Mouse (Mus musculus) midbrain, embryonic 16.5 days (tissue): Measurements from ENCODE around the gene Ryr2. TPM values are rescaled to one million over a fixed set of nuclear protein-coding genes. Genes with fewer than 3 reads are reported as not detected.
A peak's percentile ranks its signal among the peaks of the same experiment; 100 is the strongest.

Source experiments
- ATAC-seq: fragments of 200-750 bp; cut with Nextera tagmentation; 2 replicates; pipeline ENCODE4 v1.8.0; 2017; ENCODE audit warnings: moderate TSS enrichment
- H3K27ac ChIP-seq: fragments of 300-500 bp; sonication (generic); 2 replicates; pipeline ENCODE4 v1.5.1; 2014; ENCODE audit warnings: mild to moderate bottlenecking, low read length, mixed read lengths
- H3K27me3 ChIP-seq: fragments of 300-500 bp; sonication (generic); 2 replicates; pipeline ENCODE4 v1.6.1; 2014; ENCODE audit warnings: low read depth, low read length, mixed read lengths; ENCODE audit not compliant: control insufficient read depth, insufficient read depth
- H3K36me3 ChIP-seq: fragments of 300-500 bp; sonication (generic); 2 replicates; pipeline ENCODE4 v1.6.1; 2014; ENCODE audit warnings: mild to moderate bottlenecking, low read length, moderate library complexity, mixed read lengths; ENCODE audit not compliant: control insufficient read depth, insufficient read depth
- H3K4me1 ChIP-seq: fragments of 300-500 bp; sonication (generic); 2 replicates; pipeline ENCODE4 v1.6.1; 2014; ENCODE audit warnings: mild to moderate bottlenecking, low read length, mixed read lengths; ENCODE audit not compliant: control insufficient read depth, insufficient read depth
- H3K4me2 ChIP-seq: fragments of 300-500 bp; sonication (generic); 2 replicates; pipeline ENCODE4 v1.6.1; 2014; ENCODE audit warnings: mild to moderate bottlenecking, low read length, mixed read lengths
- H3K4me3 ChIP-seq: fragments of 300-500 bp; sonication (generic); 2 replicates; pipeline ENCODE4 v1.5.1; 2014; ENCODE audit warnings: low read depth, mild to moderate bottlenecking, low read length, moderate library complexity, mixed read lengths
- H3K9ac ChIP-seq: fragments of 300-500 bp; sonication (generic); 2 replicates; pipeline ENCODE4 v1.6.1; 2014; ENCODE audit warnings: low read depth, low read length, mixed read lengths
- H3K9me3 ChIP-seq: fragments of 300-500 bp; sonication (generic); replicated peaks from 2 replicates; pipeline ENCODE4 v1.6.1; 2014; ENCODE audit warnings: mild to moderate bottlenecking, low read length, mixed read lengths; ENCODE audit not compliant: control insufficient read depth, poor library complexity, severe bottlenecking
- WGBS: fragments of 180-500 bp; shearing (Covaris S2); extraction: QIAGEN DNeasy Blood & Tissue Kit; methylation state at CpG from one replicate; pipeline ENCODE4 v1.1.7; 2014; 5-methylcytosine and 5-hydroxymethylcytosine counted together
- polyA plus RNA-seq: library from polyadenylated mRNA; unstranded; fragments of >200 nt; fragmentation: Nextera tagmentation; extraction: Ambion mirVana; gene quantifications from 2 replicates; pipeline ENCODE4 v1.2.1, GENCODE M21; 2015

Ryr2 gene
- polyA plus RNA-seq, 1 experiment from 2014 or later: 3.5 TPM

DNA sequence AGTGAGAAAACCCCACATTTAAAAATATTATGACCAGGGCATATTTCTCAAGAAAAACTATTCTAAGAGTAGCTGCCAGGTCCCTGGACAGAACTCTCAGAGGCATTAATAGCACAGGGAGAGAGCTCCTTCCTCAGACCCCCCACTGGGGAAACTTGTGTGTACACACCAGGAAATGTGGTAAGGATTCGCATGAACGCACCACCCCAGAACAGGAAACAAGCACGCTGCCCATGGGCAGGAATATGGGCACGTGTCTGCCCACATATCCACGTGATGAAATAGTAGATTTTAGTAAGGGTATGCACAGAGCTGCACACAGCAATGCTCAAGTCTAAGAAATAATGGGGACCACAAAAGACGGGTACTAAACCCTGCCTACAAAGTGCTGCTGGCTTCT, 72.8 kb downstream of the Ryr2 start:
- no peak overlapping the region for H3K4me3 ChIP-seq
- no peak overlapping the region for H3K4me2 ChIP-seq
- no peak for ATAC-seq
- H3K9ac ChIP-seq: no peak overlapping the region
- no peak overlapping the region for H3K27ac ChIP-seq
- no peaks in the 10 kb centered on the region for H3K9me3 ChIP-seq
- no peaks in the 10 kb centered on the region for H3K4me1 ChIP-seq
- 63% methylated on average over 6 of the region's 6 CpGs for WGBS
- no peaks in the 10 kb centered on the region for H3K27me3 ChIP-seq
- H3K36me3 ChIP-seq: no peaks in the 10 kb centered on the region

DNA sequence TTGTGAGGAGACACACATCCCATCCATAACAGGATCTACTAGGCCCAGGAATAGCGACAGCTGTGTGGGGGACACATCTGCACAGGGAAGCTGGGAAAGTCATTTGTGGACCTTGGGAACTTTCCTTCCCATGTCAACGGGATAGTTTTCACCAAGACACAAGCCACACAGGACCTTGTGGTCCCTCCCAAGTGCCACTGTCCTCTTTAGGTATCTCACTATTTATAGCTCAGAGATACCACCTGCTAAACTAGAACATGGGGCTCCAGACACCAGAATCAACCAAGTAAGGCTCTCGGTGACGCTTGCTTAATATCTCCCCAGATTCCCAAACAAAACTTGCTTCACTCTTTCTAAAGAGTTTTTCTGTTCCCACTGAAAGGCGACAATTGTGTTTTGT, 73.5 kb downstream of the Ryr2 start:
- H3K27me3 ChIP-seq: no peaks in the 10 kb centered on the region
- no peaks in the 10 kb centered on the region for H3K4me1 ChIP-seq
- H3K9ac ChIP-seq: no peak overlapping the region
- H3K4me3 ChIP-seq: no peak overlapping the region
- no peaks in the 10 kb centered on the region for H3K9me3 ChIP-seq
- H3K36me3 ChIP-seq: no peaks in the 10 kb centered on the region
- H3K27ac ChIP-seq: no peak overlapping the region
- no peak overlapping the region for H3K4me2 ChIP-seq
- WGBS: 95% methylated on average over 5 of the region's 5 CpGs
- ATAC-seq: no peak

GRCm38 (mm10) chr13:12029841-12030240, 76.9 kb downstream of the Ryr2 start:
- ATAC-seq: no peak

DNA sequence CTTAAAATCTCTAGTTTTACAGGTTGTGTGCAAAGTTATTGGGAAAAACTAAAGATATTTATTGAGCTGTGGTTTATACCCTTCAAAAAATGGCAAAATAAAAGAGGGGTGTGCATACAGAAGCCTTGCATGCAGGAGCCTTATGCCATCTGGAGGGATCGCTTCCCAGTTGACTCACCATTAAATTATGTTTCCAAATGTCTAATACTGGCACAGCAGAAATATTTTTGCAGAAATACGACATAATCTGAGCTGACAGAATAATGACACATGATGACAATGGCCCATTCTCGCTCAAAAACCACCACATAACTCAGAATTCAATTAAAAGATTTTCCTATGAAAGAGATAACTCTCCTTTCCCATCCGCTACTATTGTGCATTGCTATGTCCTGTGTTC, 77.4 kb downstream of the Ryr2 start:
- Histone ChIP-seq H3K4me1 (no peaks in the 10 kb centered on the region), H3K4me3 (no peak overlapping the region), H3K27me3 (no peaks in the 10 kb centered on the region), H3K27ac (no peak overlapping the region), H3K4me2 (no peak overlapping the region), H3K36me3 (no peaks in the 10 kb centered on the region), H3K9me3 (no peaks in the 10 kb centered on the region), H3K9ac (no peak overlapping the region)
- WGBS: 90% methylated on average over 4 of the region's 4 CpGs
- ATAC-seq: no peak

More at GRCm38 (mm10) chr13:12029841-12030240, 76.9 kb downstream of the Ryr2 start:
- no peak overlapping the region for H3K4me2 ChIP-seq
- H3K27ac ChIP-seq: no peak overlapping the region
- 88% methylated on average over 7 of the region's 7 CpGs for WGBS
- H3K9me3 ChIP-seq: no peaks in the 10 kb centered on the region
- H3K36me3 ChIP-seq: no peaks in the 10 kb centered on the region
- no peak overlapping the region for H3K9ac ChIP-seq
- H3K4me1 ChIP-seq: no peaks in the 10 kb centered on the region
- no peak overlapping the region for H3K4me3 ChIP-seq
- no peaks in the 10 kb centered on the region for H3K27me3 ChIP-seq

DNA sequence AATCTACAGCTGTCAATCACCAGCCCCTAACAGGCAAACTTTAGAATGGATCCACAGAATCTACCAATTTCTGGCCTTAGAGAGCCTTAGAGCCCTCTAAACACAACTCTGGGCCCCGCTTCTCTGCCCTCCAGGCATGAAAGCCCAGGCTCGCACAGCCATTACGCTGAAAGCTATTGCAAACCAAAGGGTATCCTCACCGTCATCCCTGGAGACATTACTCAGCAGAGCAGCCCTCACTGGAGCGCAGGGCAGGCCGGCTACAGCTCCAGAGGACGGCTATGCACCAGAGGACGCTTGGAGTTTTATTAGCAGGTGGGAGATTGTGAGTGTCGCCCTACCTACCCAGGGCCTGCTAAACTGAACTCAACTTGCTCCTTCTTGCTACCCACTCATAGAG, 88.7 kb downstream of the Ryr2 start:
- Histone ChIP-seq H3K4me2 (no peak overlapping the region), H3K4me1 (0 out of 2 replicates have a peak, but pooled peaks cover 5% of the 10 kb centered on the region), H3K4me3 (no peak overlapping the region), H3K27me3 (no peaks in the 10 kb centered on the region), H3K36me3 (no peaks in the 10 kb centered on the region), H3K9ac (no peak overlapping the region), H3K27ac (peak overlapping the region; percentile 34; the same call in 1 of the 2 replicates), H3K9me3 (no peaks in the 10 kb centered on the region)
- 71% methylated on average over 9 of the region's 9 CpGs for WGBS
- ATAC-seq: peak; percentile 46; the same call in 1 of the 2 replicates

DNA sequence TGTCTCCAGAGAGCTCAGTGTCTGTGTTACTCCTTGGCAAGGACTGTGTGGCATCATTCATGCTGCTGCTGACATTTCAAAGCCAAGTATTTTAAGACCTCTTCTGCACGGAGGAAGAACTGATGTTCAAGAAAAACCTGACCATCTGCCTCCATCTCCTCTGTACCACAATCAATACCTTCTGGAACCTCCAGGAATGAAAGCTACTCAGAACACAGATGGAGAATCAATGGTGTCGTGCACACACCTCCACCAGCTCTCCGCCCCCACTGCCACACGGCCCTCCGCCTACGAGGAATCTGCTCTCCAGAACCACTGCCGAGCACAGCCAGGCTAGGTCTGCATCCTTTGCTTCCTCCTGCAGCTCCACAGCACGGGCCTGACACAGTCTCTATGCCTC, 92.8 kb downstream of the Ryr2 start:
- Histone ChIP-seq H3K36me3 (no peaks in the 10 kb centered on the region), H3K4me3 (no peak overlapping the region), H3K9me3 (no peaks in the 10 kb centered on the region), H3K27ac (no peak overlapping the region), H3K9ac (no peak overlapping the region), H3K4me1 (peaks cover 5% of the 10 kb centered on the region; the same call in 1 of the 2 replicates), H3K27me3 (no peaks in the 10 kb centered on the region), H3K4me2 (no peak overlapping the region)
- ATAC-seq: no peak
- WGBS: 86% methylated on average over 8 of the region's 8 CpGs

- no peak overlapping the region for H3K4me2 ChIP-seq
- H3K27ac ChIP-seq: no peak overlapping the region
- 44% methylated on average over 6 of the region's 6 CpGs for WGBS
- no peaks in the 10 kb centered on the region; the same call in 1 of the 2 replicates for H3K4me1 ChIP-seq
- no peak overlapping the region for H3K4me3 ChIP-seq
- no peaks in the 10 kb centered on the region for H3K9me3 ChIP-seq
- no peaks in the 10 kb centered on the region for H3K27me3 ChIP-seq
- H3K36me3 ChIP-seq: no peaks in the 10 kb centered on the region
- H3K9ac ChIP-seq: no peak overlapping the region
- ATAC-seq: peak; percentile 82
Measured at GRCm38 (mm10) chr13:12008995-12009689, 97.6 kb downstream of the Ryr2 start.

GRCm38 (mm10) chr13:12007579-12007978, 99.2 kb downstream of the Ryr2 start:
- no peaks in the 10 kb centered on the region for H3K27me3 ChIP-seq
- no peak overlapping the region for H3K4me2 ChIP-seq
- H3K4me3 ChIP-seq: no peak overlapping the region
- WGBS: 62% methylated on average over 2 of the region's 2 CpGs
- ATAC-seq: no peak
- H3K9me3 ChIP-seq: no peaks in the 10 kb centered on the region
- no peak overlapping the region for H3K27ac ChIP-seq
- no peaks in the 10 kb centered on the region; the same call in 1 of the 2 replicates for H3K4me1 ChIP-seq
- no peaks in the 10 kb centered on the region for H3K36me3 ChIP-seq
- no peak overlapping the region for H3K9ac ChIP-seq

- Histone ChIP-seq H3K4me2 (no peak overlapping the region), H3K27me3 (no peaks in the 10 kb centered on the region), H3K9me3 (no peaks in the 10 kb centered on the region), H3K4me3 (no peak overlapping the region), H3K9ac (no peak overlapping the region), H3K4me1 (no peaks in the 10 kb centered on the region), H3K27ac (no peak overlapping the region), H3K36me3 (no peaks in the 10 kb centered on the region)
- 63% methylated on average over 3 of the region's 3 CpGs for WGBS
- peak; percentile 60; the same call in 1 of the 2 replicates for ATAC-seq
Measured at GRCm38 (mm10) chr13:12001891-12002294, 104.9 kb downstream of the Ryr2 start.
